Comparison of ENCODE assay signal across 14 mouse cellular contexts in the genomic region with DNA sequence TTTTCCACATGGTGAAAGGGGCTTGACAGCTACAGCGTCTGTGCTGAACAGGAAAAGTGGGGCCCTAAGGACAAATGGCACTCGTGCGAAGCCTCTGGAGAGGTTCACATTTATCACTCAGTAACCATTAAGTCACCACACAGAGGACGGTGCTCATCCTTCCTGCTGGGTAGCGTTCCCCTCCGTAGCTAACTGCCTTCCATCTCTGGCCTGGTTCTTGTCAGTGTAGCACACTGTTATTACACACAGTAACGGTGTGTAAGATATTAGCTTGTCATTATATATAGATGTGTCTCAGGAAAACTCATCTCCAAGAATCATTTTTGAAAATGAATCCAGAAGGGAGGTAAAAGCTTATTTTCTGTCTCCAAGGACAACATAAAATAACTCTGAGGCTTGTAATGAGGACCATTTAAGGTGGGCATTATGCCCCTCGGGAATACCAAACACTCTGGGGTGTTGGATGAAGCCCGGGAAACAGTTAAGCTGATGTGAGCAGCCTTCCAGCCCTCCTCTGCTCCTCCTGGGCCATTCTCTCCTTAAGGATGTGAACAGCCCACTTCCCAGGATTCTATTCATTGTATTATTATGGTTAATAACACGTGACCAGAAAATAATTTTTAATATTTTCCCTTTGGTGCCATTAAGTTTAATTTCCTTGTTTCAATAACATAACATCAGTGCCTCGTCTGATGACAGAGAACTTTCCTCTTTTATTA.
"Had no signal": no experiment of that assay in that cellular context is flagged by ENCODE, and none has a peak within 500 bp of the region (broad histone marks: within the 10 kb centered on the region; RNA-seq: fewer than 3 reads in every experiment).

No protein-coding gene starts in this region.

- H3K27ac ChIP-seq: neural tube, embryonic 12.5 days; stomach, embryonic 15.5 days; stomach, postnatal 0 days had no signal

- H3K27me3 ChIP-seq: neural tube, embryonic 12.5 days; stomach, embryonic 15.5 days had no signal

- H3K4me2 ChIP-seq: neural tube, embryonic 12.5 days; stomach, embryonic 15.5 days had no signal

- H3K9ac ChIP-seq: neural tube, embryonic 12.5 days; stomach, embryonic 15.5 days had no signal

- H3K9me3 ChIP-seq: neural tube, embryonic 12.5 days; stomach, embryonic 15.5 days had no signal

- DNase-seq: retina, postnatal 1 day; right cerebral cortex, adult 18-20 months; right cerebral cortex, postnatal 14 days; right cerebral cortex, postnatal 25 days; right cerebral cortex, postnatal 4 days; thymus, adult 18-20 months; thymus, adult 2 months; thymus, postnatal 14 days; thymus, postnatal 25 days; thymus, postnatal 36 days; thymus, postnatal 4 days had no signal

- H3K36me3 ChIP-seq: neural tube, embryonic 12.5 days; stomach, embryonic 15.5 days had no signal

- H3K4me3 ChIP-seq: neural tube, embryonic 12.5 days; stomach, embryonic 15.5 days had no signal

- H3K4me1 ChIP-seq: neural tube, embryonic 12.5 days; stomach, embryonic 15.5 days had no signal
